Mouse (Mus musculus) thymus, postnatal 0 days (tissue): ENCODE results near the gene Slco2b1. TPM values are rescaled to one million over a fixed set of nuclear protein-coding genes. Genes with fewer than 3 reads are reported as not detected.

Source experiments
- DNase-seq: peaks from one replicate; pipeline ENCODE4 v3.0.0-alpha.2; 2015; ENCODE audit warnings: low spot score
- polyA plus RNA-seq: library from polyadenylated mRNA; unstranded; fragments of >200 nt; fragmentation: Nextera tagmentation; extraction: Ambion mirVana; gene quantifications from 2 replicates; pipeline ENCODE4 v1.2.1, GENCODE M21; 2015

Slco2b1 gene
- polyA plus RNA-seq, 1 experiment from 2014 or later, result 11.3 TPM

DNA sequence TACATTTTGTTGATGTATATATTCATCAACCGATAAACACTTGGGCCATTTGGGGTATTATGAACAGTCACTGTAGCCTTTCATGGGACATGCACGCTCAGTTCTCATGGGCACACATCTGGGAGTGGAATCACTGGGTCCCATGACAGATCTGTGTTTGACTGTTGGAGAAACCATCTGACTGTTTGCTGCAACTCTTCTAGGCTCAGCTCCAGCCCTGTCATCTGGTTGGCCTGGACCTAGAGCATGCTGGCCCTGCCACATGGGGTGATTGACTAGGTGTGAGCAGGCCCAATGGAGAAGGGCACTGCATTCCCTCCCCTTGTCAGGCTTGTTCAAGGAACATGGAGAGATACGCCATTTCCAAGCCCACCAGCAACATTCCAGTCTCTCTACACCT, 17.2 kb downstream of the Slco2b1 start:
- no peak for DNase-seq

DNA sequence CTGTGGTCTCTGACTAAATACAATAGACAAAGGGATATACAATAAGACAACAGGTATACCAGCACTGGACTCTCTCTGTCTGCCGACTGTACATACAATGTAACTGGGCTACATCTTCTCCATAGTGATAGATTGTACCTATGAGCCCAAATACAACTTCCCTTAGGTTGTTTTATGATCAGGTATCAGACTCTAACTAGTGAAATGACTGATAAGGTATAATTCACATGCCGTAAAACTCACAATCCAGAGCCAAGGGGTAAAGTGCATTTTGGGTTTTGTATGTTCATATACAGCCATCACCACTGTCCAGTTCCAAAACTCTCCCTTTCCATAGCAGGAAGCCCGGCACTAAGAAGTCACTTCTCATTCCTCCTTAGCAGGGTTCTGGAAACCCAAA, 17.8 kb downstream of the Slco2b1 start:
- DNase-seq, result no peak

DNA sequence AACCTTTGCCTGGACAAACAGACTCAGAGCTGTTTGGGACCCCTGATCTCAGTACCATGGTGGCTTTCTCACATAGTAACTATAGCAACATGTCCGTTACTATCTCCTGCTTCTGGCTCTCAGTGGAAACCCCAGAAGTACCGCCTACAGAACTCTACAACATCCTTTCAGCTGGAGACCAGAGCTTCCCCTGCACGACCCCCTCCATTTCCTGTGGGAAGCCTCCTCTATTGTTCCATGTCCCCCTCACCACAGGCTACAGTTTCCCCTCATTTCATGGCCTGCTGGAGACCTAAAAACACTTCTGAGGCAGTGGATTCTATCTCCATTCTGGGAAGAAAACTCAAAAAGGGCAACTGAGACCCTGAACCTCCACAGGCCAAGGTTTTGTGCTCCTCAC, 18.7 kb downstream of the Slco2b1 start:
- peak; percentile 11 for DNase-seq

- no peak for DNase-seq
Measured at GRCm38 (mm10) chr7:99690819-99691218, 20.3 kb downstream of the Slco2b1 start.

DNA sequence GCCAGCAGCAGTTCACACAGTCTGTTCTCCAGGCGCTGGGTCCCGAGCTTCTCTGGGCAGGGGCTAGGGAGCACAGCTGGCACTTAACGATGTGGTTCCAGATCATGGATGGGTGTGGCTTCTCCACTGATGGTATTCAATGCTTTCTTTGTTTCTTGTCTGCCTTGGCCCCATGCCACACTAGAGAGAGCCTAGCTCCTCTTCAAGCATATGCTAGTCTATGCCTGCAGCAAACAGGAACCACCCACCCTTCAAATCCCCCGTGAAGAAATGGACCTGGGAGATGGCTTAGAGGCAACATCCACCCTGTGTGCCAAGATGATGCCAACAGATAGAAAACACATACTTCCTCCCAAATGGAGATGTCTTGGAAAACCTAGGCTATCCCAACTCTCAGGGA, 27.1 kb downstream of the Slco2b1 start:
- DNase-seq, result no peak

DNA sequence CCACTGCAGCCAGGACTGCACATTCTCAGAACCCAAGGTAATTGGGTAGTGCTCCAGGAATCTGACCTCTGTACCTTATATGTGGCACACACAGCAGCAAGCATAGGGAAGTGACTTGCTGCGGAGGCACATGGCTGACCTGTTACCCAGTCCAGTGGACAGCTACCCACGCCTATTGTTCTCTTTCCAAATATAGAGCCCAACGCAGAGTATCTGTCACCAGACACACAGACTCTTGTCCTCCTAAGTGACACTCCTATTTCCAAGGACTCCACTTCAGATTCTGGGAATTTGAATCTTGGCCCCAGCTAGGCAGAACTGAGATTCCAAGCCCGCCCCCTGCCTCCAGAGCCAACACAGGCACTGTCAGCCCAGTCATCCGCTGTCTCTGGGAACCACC, 30.4 kb downstream of the Slco2b1 start:
- no peak for DNase-seq

DNA sequence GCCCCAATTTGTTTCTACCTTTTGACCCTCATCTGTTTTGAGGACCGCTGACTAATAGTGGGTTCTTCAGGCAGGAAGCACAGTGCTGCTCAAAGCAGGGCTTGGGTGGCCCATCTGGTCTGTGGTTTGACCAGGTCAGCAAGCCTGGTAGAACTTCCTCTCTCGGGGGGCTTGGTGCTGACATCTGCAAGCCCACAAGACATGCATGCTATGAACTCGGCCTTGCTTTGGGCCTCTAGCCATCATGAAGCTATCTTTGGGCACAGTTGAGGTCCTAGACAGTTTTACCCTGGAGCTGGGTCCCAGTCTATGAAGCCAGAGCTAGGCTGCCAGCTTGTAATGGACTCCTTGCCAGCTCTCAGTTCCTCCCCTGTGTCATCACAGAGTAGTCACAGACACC, 36.2 kb downstream of the Slco2b1 start:
- no peak for DNase-seq

DNA sequence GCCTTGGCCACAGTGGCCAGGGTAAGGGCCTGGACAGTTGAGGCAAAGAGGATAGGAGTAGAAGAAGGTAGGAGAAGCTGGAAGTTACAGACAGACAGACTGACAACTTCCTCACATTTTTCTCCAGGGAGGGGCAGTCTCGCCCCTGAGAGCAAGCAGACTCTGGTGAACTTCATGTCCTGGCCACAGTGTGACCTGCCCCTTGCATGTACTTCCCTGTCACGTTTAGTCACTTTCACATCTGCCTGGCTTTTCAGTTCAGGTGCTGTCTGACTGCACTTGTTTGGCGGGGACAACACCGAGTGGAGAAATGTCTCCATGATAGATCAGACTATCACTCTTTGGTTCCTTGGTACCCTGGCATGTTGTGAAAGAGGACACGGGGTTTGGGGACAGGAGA, 36.9 kb downstream of the Slco2b1 start:
- no peak for DNase-seq

DNA sequence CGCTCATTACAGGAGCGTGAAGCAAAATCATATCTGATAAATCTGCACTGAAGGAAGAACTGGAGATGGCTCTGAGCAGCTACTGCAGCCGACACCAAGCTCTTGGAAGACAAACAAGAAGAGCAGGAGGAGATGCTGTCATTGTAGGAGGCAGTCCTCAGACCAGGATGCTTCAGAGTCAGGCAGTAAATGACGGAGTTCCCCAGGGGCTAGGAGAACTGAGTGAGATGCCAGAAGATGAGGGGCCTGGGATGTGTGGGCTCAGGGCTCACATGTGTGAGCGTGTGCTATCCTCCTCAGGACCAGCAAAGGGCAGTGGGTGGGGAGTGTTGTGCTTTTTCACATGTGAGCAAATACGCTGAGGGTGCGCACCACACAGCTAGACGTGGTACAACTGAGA, 38.0 kb downstream of the Slco2b1 start:
- DNase-seq, result no peak

DNA sequence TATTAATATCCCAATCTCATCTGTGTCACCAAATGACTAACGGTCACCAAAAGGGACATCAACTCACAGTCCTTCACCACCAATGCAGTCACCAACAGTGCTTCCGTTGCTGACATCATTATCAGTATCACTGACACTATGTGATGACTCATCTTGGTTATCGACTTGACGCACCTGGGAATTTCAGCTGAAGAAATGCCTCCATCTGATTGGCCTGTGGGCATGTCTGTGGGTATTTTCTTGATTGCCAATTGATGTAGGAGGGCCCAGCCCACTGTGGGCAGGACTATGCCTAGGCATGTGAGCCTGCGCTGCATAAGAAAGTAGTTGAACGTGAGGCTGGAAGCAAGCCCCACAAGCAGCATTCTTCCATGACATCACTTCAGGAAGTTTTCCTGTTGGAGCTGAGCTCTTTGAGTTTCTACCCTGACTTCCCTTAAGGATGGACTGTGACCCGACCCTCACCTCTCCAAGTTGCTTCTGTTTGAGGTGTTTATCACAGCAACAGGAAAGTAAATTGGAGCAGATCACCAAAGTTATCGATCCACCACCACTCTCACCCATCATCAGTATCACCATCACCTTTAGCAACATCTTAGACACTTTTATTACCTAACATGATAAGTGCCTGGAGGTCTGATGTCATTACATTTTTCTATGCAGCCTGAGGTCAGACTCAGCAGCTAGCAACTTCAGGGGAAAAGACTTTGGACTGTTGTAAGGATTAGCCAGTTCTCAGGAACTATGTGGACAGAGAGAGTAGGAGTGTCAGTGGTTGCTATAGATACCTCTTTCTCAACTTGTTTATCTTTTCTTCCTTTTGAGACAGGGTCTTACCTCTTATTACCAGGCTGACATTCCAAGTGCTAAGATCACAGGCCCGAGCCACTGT, 39.4 kb downstream of the Slco2b1 start:
- DNase-seq, result no peak

DNA sequence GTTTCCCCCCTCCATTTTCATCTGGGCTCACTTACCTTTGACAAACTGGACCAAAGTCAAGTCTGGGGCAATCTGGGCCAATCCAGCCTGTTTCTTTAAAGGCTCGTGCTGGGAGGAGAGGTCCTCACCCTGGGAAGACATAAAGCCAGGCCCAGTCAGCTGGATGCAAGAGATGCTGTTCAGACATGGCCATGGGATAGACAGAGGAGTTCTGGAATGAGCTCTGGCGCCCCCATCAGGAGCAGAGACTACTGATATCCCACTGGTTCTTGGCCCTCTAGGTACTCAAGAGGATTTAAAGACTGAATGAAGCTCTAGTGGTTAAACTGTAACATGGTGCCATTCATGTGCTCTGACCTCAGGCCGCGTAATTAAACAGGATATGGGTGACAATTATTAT, 40.2 kb downstream of the Slco2b1 start:
- DNase-seq, result peak; percentile 23

DNA sequence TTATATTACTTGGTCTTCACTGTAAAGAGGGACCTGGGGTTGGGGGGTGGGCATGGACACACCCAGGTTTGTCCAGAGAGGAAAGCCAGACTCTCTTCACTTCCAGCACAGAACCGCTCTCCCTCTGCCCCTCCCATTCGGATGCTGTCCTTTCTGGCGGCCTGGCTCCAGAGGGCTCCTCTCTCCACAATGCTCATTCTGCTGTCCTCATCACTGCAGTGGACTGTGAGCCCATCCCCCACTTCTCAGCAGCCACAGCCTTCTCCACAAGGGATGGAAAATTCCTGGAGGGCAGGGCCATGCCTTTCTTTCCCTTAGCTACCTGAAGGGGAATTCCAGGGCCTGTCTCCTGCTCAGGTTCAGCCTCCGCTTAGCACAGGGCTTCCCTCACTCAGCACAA, 42.3 kb downstream of the Slco2b1 start:
- DNase-seq, result no peak

DNA sequence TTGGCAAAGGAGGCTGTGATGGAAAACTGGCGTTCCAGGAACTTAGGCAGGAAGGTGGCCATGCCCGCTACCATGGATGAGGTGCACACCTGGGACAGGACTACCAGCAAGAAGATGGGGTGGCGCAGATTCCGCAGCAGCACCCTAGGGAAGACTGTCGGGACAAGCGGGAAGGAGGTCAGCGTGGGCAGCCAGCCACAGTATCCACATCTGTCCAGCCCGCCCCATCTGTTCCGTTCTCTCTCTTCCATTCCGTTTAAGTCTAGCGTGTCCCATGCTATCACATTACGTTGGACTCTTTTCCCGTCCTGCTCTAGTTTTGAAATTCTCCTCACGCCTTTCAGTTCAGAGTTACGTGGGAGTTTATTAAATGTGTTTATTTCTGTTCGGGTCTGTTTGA, 44.0 kb downstream of the Slco2b1 start:
- DNase-seq, result no peak

DNA sequence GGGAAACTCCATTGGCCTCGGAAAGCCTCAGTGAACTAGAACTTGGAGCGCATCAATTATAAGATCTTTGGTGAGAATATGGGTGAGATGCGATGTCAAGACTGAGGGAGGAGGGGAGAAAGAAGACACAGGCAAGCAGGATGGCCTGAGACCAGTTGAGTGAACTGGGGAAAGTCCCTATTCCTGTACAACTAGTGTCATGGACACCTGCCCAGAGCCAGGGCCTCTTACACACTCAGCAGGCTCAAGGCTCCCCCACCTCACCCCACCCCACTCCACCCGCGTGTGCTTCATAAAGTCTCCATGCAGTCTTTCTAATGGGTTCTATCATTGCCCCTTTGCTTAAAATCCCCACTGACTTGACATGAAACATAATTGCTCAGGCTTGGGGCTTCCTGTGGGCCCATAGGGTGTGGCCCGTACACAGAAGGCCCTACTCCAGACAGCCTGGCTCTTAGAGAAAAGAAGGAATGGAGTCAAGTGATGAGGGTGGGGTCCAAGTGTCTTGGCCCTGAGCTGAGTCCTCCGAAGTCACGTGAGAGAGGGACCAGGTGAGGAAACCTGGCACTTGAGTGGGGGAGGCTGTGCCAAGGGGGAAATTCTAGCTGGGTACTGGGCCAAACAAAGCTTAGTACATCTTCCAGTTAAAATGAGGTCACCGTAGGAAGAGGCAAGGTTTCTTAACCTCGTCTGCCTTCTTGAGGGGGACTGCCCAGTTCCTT, 45.2 kb downstream of the Slco2b1 start:
- no peak for DNase-seq

- no peak for DNase-seq
Measured at GRCm38 (mm10) chr7:99664571-99665485, 46.3 kb downstream of the Slco2b1 start.

DNA sequence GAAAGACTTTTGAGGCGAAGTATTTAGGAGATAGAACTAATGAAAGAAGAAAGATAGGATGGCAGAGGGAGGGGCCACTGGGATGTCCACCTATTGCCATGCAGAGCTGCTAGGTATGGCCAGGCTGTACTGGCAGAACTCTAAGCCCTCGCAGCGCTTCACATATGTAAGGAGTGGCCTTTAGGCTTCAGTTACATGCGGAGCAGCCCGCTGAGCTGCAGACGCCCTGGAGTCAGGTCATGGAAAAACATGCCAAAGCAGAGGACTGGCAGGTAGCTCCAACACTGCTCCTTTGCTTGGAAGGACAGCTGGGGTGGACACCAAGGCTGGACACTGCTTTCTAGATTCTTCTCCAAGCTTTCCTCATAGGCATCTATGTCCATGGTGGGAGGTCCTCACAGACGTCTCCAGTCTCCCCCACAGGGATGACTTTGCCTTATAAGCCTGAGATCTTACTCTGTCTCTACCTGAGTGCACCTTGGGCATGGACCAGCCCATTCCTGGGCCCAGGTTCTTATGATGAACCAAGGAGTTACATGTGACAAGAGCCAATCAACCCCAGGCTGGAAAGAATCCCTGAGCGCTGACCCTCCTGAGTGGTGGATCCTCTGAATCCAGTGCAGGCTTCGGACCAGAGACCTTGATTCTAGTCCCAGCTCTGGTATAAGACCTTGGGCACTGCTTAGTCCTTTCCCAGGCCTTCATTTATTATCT, 47.5 kb downstream of the Slco2b1 start:
- no peak for DNase-seq

DNA sequence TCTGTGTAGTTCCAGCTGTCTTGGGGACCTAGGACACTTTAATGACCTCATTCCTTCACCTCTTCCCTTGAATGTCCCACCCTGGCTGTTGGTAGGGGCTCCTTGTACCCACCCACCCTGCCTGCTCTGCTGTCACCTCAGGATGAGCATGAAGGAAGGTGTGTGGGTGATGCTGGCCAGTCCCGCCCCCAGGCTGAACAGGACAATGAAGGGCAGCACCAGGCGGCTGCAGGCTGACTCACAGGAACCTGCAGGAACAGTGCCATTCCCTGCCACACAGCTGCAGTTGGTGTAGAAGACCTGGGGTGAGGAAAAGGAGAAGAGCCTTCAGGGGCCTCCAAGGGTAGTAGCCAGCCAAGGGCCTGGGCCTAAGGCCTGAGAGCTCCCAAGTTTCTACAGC, 48.8 kb downstream of the Slco2b1 start:
- DNase-seq, result no peak

- no peak for DNase-seq
Measured at GRCm38 (mm10) chr7:99661571-99662230, 49.4 kb downstream of the Slco2b1 start.

GRCm38 (mm10) chr7:99661071-99661470, 50.1 kb downstream of the Slco2b1 start:
- no peak for DNase-seq

GRCm38 (mm10) chr7:99659379-99660029, 51.6 kb downstream of the Slco2b1 start:
- DNase-seq, result peak; percentile 82
